Mouse (Mus musculus): ENCODE data around the gene Vezt. TPM values are rescaled to one million over a fixed set of nuclear protein-coding genes. Genes with fewer than 3 reads are reported as not detected.
A peak's percentile ranks its signal among the peaks of the same experiment; 100 is the strongest.

The Vezt gene
- polyA plus RNA-seq, 1 experiment, result 16.4 TPM

- TF ChIP-seq POLR2A (IDR thresholded peaks at IDR 0.05; ENCODE audit: borderline replicate concordance, low read depth, low read length), result no peak
- no peak for TF ChIP-seq CTCF (IDR thresholded peaks at IDR 0.05; ENCODE audit: low read depth, low read length)
- H3K4me1 ChIP-seq (ENCODE audit: control insufficient read depth, insufficient read depth, low read length), result peaks cover 4% of the 10 kb centered on the region; the same call in 1 of the 2 replicates
- peak overlapping the region; percentile 78 for H3K4me3 ChIP-seq (ENCODE audit: insufficient read depth, low read length)
- no peak overlapping the region for H3K27ac ChIP-seq (ENCODE audit: insufficient read depth, low read depth, low read length)
Observed at GRCm38 (mm10) chr10:93889976-93890375, 145.6 kb downstream of the Vezt start.

GRCm38 (mm10) chr10:93889579-93889950 is 146.1 kb downstream of the Vezt start:
- peak overlapping the region; percentile 78 for H3K4me3 ChIP-seq (ENCODE audit: insufficient read depth, low read length)
- H3K4me1 ChIP-seq (ENCODE audit: control insufficient read depth, insufficient read depth, low read length), result peaks cover 4% of the 10 kb centered on the region; the same call in 1 of the 2 replicates
- peak overlapping the region; percentile 65 for H3K27ac ChIP-seq (ENCODE audit: insufficient read depth, low read depth, low read length)
- TF ChIP-seq POLR2A (IDR thresholded peaks at IDR 0.05; ENCODE audit: borderline replicate concordance, low read depth, low read length) (no peak), CTCF (IDR thresholded peaks at IDR 0.05; ENCODE audit: low read depth, low read length) (no peak)

Other genes starting within 250 kb of the Vezt start
- gene Usp44, start 204.3 kb downstream of the Vezt start, polyA plus RNA-seq (2012; ENCODE audit: insufficient read depth, insufficient read length, missing spikeins), result not detected in 2 replicates
- 129 and 131 TPM in 2 replicates for gene Metap2, start 138.7 kb downstream of the Vezt start, polyA plus RNA-seq (2012; ENCODE audit: insufficient read depth, insufficient read length, missing spikeins)
- 20.6 and 26.3 TPM in 2 replicates for gene Fgd6, start 184 bp upstream of the Vezt start, polyA plus RNA-seq (2012; ENCODE audit: insufficient read depth, insufficient read length, missing spikeins)
- gene Nr2c1, start 112.2 kb upstream of the Vezt start, polyA plus RNA-seq (2012; ENCODE audit: insufficient read depth, insufficient read length, missing spikeins), result 12.5 and 12.9 TPM in 2 replicates
- gene Ndufa12, start 162.9 kb upstream of the Vezt start, polyA plus RNA-seq (2012; ENCODE audit: insufficient read depth, insufficient read length, missing spikeins), result 97.1 and 110 TPM in 2 replicates